Mouse (Mus musculus): ENCODE measurements around the gene Bub1.

Bub1 gene

DNA sequence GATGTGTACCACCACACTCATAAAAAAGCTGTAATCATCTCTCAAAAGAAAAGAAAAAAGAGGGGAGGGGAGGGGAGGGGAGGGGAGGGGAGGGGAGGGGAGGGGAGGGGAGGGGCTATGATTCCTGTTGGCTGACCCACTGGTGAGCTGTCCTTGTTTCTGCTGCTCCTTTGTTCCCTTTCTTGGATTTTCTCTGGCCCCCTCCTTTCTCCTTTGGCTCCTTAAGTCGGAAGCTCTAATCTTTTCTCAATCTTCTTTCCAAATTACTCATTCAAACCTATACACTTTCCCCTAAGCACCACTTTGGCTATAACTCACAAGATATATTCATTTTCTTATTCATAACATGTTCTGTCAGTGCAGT, 57.1 kb downstream of the Bub1 start:
- DNase-seq (ENCODE audit: low read depth, low spot score), result no peak

GRCm38 (mm10) chr2:127773938-127774577, 57.6 kb downstream of the Bub1 start:
- no peak for DNase-seq (ENCODE audit: low read depth, low spot score)

DNA sequence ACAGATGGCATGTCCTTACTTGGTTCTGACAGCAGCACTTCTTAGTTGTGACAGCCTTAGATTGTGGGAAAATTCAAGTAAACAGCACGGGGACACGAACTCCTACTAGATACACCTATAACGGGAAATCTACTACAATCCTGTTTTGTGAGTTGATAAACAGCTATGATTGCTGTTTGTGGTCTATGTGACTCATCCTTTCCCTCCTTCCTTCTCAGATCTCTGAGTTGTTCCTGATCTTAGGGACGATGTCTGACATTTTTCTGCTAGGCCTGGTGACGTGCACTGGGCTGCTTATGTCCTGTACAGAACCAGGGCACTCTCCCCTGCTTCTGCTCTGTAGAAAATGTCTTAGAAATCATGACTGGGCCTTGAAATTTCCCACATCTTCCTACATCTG, 70.1 kb downstream of the Bub1 start:
- no peak for DNase-seq (ENCODE audit: low read depth, low spot score)

- no peak for DNase-seq (ENCODE audit: low read depth, low spot score)
Measured at GRCm38 (mm10) chr2:127760429-127761000, 71.2 kb downstream of the Bub1 start.

GRCm38 (mm10) chr2:127760014-127760413, 71.7 kb downstream of the Bub1 start:
- DNase-seq (ENCODE audit: low read depth, low spot score), result no peak

GRCm38 (mm10) chr2:127759157-127759880, 72.3 kb downstream of the Bub1 start:
- no peak for DNase-seq (ENCODE audit: low read depth, low spot score)

- no peak for DNase-seq (ENCODE audit: low read depth, low spot score)
Measured at GRCm38 (mm10) chr2:127757171-127757570, 74.5 kb downstream of the Bub1 start.

DNA sequence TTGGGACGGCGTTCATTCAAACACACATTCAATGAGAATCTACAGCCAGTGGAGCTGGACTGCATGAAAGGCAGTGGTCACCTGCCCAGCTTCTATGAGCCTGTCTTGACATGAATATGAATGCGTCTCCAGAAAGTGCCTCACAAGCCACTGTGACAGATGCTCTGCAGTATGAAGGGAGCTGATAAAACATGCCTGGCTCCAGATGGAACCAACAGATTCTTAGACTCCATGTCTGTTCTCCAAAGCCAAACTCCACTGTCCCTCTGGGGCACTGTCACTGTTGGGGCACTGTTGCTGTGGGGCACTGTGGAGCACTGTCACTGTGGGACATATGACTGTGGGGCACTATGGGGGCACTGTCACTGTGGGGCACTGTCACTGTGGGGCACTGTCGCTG, 77.6 kb downstream of the Bub1 start:
- DNase-seq (ENCODE audit: low read depth, low spot score), result no peak

DNA sequence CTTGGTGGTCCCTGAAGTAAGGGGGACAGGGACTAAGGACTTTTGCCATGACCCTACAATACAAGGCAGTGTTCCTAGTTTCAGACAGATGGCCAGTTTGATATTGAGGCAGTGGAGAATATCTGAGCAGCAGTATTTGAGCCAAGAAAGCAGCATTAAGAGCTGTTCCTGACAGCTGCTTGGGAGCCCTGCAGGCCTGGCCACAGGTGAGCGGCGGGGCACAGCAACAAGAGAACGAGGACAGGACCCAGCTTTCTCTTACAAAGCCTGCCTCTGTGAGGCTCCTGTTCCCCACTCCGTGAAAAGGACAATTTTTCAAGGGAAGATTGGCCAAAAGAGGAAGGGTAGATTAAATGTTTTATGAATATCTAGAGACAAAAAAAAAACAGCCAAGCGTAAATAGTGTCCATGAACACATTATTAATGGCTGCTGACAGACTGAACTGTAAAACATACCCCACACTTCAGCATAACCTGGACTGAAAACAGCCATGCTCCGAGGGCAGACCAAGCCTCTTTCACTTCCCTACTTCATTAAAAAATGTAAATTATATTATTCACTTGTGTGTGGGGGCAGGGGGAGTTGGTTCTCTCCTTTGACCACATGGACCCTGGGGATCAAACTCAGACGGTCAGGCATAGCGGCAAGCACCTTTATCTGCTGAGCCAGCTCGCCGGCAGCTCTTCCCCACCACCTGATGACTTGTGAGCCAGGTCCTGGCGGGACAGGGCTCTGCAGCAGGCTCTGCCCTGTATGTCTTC, 79.6 kb downstream of the Bub1 start:
- no peak for DNase-seq (ENCODE audit: low read depth, low spot score)
